Mouse (Mus musculus) ES-CJ7 (cell line): ENCODE data around the gene Trim8.
A peak's percentile ranks its signal among the peaks of the same experiment; 100 is the strongest.

Experiments
- DNase-seq: peaks from one replicate; pipeline ENCODE4 v3.0.0; 2011; ENCODE audit warnings: low read depth, low spot score

The Trim8 gene

DNA sequence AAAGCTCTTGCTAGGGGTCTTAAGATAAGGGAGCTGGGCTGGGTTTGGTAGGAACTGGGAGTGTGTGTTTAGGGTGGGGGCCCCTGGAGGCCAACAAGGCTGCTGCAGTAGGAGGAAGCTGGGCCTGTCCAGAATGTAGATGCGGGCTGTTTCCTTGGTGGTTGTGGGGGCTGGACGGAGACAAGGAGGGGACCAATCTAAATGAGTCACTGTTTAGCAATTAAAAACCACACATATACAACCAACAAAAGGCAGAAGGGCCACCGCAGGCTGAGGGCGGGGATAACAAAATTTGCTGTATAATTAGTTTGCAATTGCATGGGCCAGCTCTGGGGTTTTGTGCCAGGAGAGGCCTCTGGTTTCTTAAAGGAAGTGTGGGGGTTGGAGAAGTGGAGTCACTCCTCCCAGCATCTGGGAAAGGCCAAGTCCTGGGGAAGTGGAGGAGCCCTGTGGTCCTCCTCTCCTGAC lies 2.6 kb downstream of the Trim8 start:
- peak; percentile 94 for DNase-seq

DNA sequence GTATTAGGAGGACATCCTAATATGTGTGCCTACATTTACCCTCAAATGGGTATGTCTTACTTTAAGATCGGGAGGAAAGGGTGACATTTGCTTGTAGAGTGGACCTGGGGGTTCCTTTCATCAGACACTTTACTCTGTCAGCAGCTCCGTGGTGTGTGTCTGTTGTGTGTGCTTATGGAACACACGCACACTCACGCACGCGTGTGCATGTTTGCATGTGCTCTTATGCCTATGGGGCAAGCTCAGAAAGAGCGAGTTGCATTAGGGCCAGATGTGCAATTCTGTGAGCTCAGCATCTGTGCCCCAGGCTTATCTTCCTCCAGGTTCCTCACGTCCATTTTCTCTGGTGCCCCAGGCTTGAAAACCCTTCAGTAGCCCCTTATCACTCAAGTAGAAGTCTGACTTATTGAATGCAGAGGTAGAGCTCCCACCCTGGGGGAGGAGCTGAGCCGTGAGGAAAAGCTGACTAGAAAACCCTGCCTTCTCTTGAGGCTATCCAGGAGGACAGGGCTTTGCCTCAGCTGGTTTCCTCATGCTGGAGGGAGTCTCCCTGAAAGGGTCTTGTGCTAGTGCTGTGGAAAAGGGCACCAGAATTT lies 3.4 kb downstream of the Trim8 start:
- DNase-seq = no peak

DNA sequence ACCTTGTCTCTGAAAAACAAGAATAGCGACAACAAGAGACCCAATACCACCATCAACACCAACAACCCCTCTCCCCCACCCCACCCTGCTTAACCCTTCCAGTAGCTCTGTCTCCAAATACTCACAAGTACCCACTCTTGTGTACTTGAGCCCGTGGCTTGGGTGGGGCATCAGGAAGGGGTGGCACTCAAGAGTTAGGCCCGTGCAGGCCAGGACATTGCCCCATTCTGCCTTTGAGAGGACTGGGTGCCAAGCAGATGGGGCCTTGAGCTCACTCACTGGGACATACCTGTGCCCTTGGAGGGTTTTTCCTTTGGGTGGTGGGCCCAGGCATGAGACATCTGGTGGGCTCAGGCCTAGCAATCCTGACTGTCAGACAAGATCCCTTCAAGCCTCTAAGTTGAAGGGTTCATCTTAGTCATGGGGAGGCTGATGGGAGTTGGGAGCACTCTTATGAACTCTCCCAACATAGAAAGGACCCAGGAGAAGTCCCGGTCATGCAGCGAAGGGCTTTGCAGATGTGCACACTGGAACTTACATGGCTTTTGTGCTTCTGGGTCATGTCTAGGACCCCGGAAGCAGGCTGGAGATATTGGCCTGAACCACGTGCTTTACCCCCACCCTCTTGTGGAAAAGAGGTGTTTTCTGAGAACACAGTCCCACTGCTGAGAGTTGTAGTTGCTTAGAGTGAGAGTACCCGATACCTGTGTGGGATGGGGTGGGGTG lies 4.3 kb downstream of the Trim8 start:
- no peak for DNase-seq

DNA sequence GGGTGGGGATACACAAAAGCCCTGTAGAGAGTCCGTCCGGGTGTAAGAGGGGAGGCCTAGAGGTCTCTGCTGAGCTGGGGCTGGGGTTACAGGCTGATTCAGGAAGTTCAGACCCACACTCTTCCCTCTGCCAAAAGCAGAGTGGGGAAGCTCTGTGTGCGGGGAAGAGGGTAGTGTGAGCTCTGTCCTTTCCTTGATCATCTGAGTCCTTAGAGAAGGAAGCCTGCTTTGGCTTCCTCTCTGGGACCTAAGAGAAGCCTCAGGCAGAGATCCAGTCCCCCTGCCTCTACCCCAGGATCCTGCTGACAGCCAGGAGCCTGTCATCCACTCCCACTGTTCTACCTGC lies 4.8 kb downstream of the Trim8 start:
- no peak for DNase-seq

DNA sequence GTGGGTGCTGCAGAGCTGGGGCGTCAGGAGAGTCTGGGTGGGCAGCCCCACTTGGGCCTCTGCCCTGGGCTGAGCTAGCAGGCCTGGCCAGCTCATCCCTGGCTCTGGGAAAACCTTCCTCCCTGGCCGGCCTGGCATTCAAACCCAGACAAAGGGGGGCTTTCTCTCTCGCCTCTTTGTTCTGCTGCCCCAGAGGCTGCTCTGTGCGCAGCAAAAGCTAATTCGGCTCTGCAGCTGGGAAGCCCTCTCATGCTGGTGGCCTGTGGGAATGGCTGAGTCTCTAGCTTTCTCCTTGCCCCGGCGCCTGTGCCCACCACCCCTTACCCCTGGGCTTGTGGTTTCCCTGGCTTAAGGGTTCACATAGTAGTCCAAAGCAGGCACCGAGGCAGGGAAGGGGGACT lies 5.7 kb downstream of the Trim8 start:
- DNase-seq = no peak

DNA sequence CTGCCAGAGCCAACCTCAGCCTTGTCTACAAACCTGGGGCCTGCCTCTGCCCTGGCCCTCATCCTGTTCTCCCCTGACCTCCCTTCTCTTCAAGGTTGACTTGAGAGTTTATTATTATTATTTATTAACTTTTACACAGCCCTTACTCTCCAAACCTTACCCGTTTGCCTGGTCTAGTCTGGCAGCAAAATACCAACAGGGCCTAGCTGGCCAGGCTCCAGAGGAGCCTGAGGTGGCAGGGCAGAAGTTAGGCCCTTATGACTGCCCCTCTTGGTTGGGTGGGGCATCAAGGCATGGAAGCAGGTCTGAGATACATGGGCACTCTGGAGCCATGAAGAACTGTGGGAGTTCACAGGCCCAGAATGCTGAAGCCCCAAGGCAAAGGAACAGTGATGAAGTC lies 6.3 kb downstream of the Trim8 start:
- DNase-seq = no peak

DNA sequence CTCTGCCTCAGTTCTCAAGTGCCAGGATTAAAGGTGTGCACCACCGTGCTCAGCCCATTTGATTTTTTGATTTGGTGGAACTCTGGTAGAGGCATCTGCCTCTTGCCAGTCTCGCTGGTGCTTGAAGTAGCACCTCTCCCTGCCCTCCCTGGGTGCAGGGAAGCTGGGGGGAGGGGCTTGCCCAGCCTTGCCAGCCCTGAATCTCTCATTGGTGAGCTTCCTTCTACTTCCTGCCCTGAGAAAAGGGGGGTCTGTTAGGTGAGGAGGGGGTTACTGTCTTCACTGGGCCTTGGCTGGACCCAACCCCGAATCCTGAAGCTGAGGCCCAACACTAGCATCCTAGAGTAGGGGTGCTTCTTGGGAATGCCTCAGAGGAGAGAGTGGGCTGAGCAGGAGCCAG lies 7.2 kb downstream of the Trim8 start:
- DNase-seq = no peak

DNA sequence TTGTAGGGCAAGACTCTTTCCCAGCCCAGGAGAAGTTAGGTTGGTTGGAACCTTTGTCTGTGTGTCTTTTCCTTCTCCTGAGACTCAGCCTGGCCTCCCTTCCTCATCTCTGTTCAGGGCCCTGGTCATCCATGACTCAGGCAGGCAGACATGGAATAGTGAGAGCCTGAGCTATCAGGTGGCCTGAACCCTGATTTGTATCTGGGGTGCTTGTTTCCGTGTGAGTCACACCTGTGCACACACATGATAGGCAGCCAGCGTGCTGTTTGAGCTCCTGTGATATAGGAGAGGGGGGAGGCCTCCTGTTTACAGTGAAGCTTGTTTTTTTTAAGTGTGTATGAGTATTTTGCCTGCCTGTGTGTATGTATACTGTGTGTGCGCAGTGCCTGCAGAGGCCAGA lies 7.7 kb downstream of the Trim8 start:
- no peak for DNase-seq

DNA sequence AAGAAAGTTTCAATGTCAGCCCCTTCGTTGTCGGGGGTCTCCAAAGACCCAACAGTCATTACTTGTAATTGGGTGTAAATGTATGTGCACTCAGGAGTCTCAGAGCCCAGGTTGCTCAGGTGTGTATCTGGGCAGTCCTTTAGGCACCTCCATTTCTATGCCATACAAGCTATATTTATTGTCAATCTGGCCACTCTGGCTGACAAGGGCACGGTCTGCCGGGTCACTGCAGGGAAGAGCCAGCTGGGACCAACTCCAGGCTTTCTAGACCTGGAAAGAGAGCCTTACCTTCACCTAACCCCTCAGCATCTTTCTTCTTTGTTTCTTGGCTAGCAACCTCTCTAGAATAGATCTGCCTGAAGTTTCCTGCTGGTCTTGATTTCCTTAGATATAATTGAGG lies 8.2 kb downstream of the Trim8 start:
- no peak for DNase-seq

DNA sequence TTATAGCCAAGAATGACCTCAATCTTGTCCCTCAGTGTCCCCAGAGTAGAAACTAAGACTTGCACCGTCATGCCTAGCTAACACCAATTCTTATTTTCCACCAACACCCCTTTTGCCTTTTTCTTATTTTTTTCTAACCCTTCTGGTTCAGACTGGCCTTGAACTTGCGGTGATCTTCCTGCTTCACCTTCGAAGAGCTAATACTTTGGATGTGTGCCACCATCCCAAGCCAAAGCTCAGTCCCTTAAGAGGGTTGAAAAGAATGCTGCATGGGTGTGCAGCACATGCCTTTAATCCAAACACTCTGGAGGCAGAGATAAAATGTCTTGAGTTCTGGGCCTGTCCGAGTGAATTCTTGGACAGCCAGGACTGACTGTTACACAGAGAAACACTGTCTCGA lies 8.9 kb downstream of the Trim8 start:
- DNase-seq = no peak

DNA sequence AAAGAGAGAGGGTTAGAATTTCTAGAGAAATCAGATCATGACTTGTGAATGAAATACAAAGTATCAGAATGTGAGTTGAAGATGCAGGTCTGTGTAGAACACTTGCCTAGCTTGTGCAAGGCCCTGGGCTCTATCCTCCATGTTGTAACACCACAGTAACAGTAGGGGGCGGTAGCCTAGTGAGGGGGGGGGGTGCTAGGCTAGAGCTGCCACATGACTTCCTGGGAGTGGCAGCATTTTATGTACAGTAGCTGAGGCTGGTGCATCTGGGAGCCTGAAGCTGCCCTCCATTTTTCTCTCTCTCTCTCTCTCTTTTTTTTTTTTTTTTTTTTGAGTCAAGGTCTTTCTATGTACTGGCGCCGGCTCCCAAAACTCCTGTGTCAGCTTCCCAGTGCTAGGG lies 9.3 kb downstream of the Trim8 start:
- peak; percentile 87 for DNase-seq

DNA sequence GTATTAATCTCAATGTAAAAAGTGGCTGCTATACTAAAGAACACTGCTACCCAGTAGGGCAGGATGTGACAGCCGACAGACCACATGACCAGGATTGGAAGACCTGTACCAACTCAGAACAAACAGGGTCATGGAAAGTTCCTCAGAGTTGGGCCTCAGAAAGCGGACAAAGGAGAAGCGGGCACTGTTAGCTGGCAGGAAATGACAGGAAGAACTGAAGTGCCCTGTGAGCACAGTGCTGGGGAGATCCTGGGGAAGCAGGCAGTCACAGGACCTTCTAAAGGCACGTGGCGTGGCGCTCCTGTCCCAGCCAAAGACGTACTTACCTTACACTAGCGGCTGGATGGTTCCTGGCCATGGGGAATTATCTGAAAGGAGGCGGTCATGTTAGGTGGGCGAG lies 9.8 kb downstream of the Trim8 start:
- no peak for DNase-seq

DNA sequence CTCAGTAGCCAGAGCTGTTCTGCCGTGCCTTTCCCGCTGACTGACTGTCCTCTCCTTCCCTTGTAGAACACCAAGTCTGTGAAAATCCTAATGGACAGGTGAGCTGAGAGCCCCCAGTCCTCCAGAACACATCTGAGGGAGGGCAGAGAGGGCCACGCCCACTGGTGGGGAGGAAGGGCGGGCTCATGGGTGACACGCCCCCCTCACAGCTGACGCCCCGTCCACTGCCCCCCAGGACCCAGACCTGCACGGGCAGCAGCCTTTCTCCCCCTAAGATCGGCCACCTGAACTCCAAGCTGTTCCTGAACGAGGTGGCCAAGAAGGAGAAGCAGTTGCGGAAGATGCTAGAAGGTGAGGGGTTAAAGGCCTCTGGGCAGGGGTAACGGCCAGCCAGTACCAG lies 12.9 kb downstream of the Trim8 start:
- no peak for DNase-seq

DNA sequence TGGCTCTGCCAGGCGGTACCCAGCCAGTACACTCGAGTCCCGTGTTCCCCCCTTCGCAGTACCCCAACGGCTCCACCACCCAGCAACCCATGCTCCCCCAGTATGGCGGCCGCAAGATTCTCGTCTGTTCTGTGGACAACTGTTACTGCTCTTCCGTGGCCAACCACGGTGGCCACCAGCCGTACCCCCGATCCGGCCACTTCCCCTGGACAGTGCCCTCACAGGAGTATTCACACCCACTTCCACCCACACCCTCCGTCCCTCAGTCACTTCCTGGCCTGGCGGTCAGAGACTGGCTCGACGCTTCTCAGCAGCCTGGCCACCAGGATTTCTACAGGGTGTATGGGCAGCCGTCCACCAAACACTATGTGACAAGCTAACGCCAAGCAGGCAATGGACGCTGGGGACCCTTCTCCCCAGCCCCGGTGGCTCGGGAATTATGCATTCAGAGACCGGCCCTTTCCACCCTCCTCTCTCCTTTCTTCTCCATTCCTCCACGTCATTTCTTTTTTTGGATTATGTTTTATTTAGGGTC lies 13.9 kb downstream of the Trim8 start:
- DNase-seq = no peak

DNA sequence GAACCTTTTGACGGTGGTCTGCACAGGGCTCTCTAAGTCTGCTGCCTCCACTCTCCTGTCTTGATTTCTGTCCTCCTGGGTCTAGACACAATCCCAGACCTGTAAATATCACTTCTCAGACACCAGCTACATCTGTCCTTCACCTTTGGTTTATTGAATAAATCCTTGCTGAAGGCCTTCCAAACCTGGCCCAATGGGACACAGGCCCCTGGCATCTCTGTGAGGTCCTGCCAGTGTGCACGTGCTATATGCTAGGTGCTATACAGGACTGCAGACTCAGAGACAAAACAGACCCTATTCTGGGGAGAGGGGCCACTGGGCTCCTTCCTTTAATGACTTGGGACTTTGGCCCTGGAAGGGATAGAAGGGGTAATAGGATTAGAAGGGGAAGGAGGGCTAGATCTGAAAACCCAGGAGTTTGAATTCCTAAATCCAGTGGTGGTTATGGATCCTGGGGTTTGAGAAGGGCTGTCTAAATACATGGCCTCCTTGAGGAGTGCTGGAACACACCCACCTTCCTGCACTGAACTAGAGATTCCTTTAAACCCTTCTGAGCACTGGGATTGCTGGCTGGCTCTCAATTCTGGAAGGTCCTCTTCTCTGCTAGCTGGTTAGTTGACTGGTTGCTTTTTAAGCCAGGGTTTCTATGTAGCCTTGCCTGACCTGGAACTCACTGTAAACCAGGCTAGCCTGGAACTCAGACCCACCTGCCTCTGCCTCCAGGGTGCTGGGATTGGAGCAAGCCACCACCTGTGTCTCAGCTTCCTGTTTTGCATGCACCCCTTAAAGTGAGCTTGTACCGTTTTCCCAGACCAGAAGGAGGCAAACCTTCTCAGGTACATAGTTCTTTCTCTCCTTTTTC lies 15.4 kb downstream of the Trim8 start:
- no peak for DNase-seq

DNA sequence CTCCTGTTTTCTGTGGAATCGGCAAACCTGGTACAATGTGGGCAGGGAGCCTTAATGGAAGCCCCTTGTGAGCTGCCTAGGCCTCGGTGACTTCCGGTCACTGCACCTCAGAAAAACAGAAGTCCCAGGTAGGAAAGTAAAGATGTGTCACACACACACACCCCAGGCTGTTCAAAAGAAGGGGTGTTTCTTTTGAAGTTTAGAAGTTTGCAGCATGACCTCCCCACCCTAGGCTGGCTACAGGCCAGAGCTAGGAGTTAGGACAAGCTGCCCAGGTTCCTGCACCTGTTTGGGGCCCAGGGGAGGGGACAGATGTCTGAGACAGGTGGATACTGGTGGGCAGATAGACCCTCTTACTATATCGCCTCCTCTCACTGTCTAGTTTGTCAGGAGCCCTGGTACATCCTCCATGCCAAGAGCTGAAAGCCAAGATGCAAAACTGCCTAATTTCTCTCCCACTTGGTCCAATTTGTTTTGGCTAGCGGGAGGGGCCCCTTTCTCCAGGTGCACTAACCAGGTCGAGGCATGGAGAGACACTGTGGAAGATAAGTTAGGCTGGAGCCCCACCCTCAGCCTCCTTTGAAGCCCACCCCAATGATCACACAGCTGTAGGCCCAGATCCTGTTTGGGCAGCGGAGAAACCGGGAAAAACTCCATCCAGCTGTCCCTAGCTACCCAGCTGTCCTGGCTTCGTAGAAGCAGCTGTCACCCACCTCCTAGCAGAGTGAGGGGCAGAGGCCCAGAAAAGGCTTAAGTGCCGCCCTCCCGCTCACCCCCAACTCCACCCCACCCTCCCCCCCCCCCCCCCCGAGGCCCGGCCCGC lies 16.2 kb downstream of the Trim8 start:
- no peak for DNase-seq

DNA sequence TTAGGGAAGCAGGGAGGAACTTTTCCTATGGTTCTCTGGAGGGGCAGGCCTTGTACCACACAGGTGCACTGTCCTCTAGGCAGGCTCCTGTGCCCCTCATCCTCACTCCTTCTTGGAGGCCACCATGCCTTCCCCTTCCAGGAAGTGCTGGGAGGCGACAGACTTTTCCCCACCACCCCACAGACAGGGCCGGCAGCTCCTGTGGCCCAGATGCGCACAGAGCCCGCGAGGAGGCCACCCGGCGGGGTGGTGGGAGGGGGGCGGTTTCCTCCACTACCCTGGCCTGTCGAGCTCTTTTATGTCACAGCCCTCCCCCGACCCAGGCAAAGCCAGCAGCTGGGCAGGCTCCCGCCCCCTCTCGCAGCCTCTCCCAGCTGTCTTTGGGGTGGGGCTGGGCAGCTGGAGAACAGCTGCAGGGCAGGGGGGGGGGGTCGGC lies 16.9 kb downstream of the Trim8 start:
- peak; percentile 68 for DNase-seq

DNA sequence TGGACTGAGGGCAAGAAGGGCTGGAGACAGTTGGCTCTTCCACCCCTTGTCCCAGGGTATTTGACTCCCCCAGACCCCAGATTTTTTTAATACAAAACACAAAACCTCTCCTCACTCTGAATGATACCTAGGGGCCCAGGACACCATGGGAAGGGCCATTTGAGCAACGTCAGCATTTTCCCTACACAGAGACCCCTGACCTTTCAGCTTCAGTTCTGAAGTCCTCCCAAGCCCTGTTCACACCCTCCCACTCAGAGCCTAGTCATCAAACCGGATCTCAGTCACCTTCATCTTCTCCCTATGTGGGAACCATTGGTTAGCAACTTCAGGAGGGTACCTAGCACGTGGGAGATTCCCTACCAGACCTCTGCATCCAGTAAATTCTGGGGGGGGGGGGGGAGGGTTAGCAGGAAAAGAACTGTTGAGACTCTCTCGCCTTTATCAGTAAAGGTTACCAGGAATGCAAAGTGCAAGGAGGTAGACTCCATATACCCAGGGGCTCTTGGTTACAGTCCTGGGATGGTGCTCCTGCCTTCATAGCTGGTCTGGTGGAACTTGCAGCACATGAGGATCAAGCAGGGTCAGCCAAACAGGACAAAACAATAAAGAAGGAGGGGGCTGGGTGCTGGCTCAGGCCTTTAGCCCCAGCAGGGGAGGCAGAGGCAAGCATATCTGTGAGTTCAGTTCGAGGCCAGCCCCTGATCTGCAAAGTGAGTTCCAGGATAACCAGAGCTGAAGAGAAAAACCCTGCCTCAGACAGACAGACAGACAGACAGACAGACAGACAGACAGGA lies 17.5 kb downstream of the Trim8 start:
- no peak for DNase-seq

DNA sequence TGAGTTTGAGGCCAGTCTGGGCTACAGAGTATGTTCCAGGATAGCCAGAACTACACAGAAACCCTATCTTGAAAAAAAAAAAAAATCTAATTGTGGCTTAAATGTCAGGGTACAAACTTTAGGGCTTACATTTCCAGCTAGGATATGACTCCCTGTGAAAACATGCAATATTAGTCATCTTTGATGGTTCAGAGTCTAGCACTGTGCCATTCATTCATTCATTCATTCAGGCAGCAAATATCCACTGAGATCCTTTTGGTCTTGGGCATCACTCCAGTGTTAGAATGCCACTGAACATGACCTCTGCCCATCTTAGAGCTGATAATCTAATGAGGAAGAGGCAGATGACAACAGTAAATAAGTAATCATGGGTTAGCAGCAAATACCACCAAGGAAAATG lies 20.2 kb downstream of the Trim8 start:
- no peak for DNase-seq

DNA sequence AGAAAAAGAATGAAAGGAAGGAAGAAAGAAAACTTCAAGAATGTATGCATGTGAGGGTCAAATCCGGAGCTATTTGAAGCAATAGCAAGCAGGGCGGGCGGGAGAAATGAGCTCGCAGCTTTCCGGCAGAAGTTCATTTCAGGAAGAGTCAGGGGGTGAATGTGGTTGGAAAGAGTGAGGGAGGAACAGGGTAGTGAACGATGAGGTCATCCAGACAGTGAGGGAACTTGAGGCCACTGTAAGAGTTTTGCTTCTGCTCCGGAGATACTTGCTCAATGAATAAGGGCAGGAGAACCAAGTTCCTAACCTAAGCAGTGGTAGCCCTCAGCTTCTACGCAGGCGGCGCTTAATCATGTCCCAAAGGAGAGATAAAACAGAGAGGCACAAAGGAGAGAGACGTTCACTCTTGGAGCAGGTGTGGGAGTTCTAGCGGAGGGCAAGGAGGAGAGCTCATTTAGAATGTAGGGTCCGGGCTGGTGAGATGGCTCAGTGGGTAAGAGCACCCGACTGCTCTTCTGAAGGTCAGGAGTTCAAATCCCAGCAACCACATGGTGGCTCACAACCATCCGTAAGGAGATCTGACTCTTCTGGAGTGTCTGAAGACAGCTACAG lies 21.0 kb downstream of the Trim8 start:
- no peak for DNase-seq
